Mouse (Mus musculus) small intestine, adult 2 months (tissue): ENCODE results near the gene B3galnt2.

Experiments used
- CTCF ChIP-seq: fragments of 200-500 bp; IDR thresholded peaks from 2 replicates; pipeline ENCODE4 v1.5.1; 2012; ENCODE audit warnings: low read depth, mild to moderate bottlenecking, control low read depth, inconsistent platforms, low read length, moderate library complexity, mixed read lengths; ENCODE audit not compliant: insufficient replicate concordance, insufficient read length; ENCODE audit errors: extremely low read depth
- POLR2A ChIP-seq: fragments of 200-500 bp; IDR thresholded peaks from 2 replicates; pipeline ENCODE4 v1.6.1; 2012; ENCODE audit warnings: low read depth, mild to moderate bottlenecking, control low read depth, inconsistent platforms, low read length, moderate library complexity

DNA sequence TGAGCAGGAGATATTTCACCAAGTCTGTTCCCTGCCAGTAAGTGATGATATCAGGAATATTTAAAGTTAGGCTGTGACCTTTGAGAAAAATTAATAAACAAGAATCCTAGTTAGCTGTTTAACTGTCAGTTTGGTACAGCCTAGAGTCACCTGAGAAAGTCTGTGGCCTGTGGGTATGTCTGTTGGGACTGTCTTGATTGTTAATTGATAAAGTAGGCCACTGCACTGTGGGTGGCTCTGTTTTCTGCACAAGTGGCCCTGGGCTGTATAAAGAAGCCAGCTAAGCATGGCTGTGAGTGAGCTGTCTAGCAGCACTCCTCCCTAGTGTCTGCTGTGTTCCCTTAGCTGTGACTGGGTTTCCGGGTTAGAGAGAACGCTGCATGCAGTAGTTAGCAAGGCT is 34.9 kb downstream of the B3galnt2 start:
- TF ChIP-seq POLR2A (no peak), CTCF (no peak)
